Mouse (Mus musculus) thymus, postnatal 14 days (tissue): ENCODE data around the gene Fam222b.

Experiments used
- DNase-seq: peaks from one replicate; pipeline ENCODE4 v3.0.0; 2021

Fam222b gene

GRCm38 (mm10) chr11:78140665-78141064, 46.2 kb downstream of the Fam222b start:
- DNase-seq, result no peak

- no peak for DNase-seq
Measured at GRCm38 (mm10) chr11:78143520-78143919, 49.1 kb downstream of the Fam222b start.

- DNase-seq, result peak; percentile 20
Measured at GRCm38 (mm10) chr11:78146168-78146567, 51.7 kb downstream of the Fam222b start.

GRCm38 (mm10) chr11:78146707-78147543, 52.5 kb downstream of the Fam222b start:
- DNase-seq, result no peak

- DNase-seq, result peak; percentile 21
Measured at GRCm38 (mm10) chr11:78151161-78151560, 56.7 kb downstream of the Fam222b start.

GRCm38 (mm10) chr11:78152299-78153231, 58.1 kb downstream of the Fam222b start:
- no peak for DNase-seq

- no peak for DNase-seq
Measured at GRCm38 (mm10) chr11:78153778-78154177, 59.3 kb downstream of the Fam222b start.

- DNase-seq, result no peak
Measured at GRCm38 (mm10) chr11:78155674-78156073, 61.2 kb downstream of the Fam222b start.

- no peak for DNase-seq
Measured at GRCm38 (mm10) chr11:78156156-78156699, 61.8 kb downstream of the Fam222b start.

- DNase-seq, result peak; percentile 87
Measured at GRCm38 (mm10) chr11:78159096-78159495, 64.6 kb downstream of the Fam222b start.

GRCm38 (mm10) chr11:78159557-78159956, 65.1 kb downstream of the Fam222b start:
- DNase-seq, result no peak

GRCm38 (mm10) chr11:78160171-78160570, 65.7 kb downstream of the Fam222b start:
- no peak for DNase-seq

- no peak for DNase-seq
Measured at GRCm38 (mm10) chr11:78160675-78161074, 66.2 kb downstream of the Fam222b start.

GRCm38 (mm10) chr11:78161169-78161568, 66.7 kb downstream of the Fam222b start:
- no peak for DNase-seq

- DNase-seq, result no peak
Measured at GRCm38 (mm10) chr11:78161968-78162367, 67.5 kb downstream of the Fam222b start.

- no peak for DNase-seq
Measured at GRCm38 (mm10) chr11:78162504-78162903, 68.0 kb downstream of the Fam222b start.

GRCm38 (mm10) chr11:78163045-78163444, 68.6 kb downstream of the Fam222b start:
- DNase-seq, result no peak

- DNase-seq, result peak; percentile 88
Measured at GRCm38 (mm10) chr11:78163681-78164603, 69.5 kb downstream of the Fam222b start.

GRCm38 (mm10) chr11:78164604-78164923, 70.1 kb downstream of the Fam222b start:
- DNase-seq, result no peak

- peak; percentile 93 for DNase-seq
Measured at GRCm38 (mm10) chr11:78164924-78165760, 70.7 kb downstream of the Fam222b start, which contains the start of gene Traf4. TSS of gene Traf4 (minus strand) at chr11:78165589.

- DNase-seq, result no peak
Measured at GRCm38 (mm10) chr11:78165761-78166109, 71.3 kb downstream of the Fam222b start.
